Mouse (Mus musculus): ENCODE results near the gene Gm10577.
A peak's percentile ranks its signal among the peaks of the same experiment; 100 is the strongest.

Gm10577 gene

GRCm38 (mm10) chr4:101020596-101020995 lies at the start of gene Gm10577:
Gm10577 (minus strand) TSS chr4:101020696.
- no peak for DNase-seq (ENCODE audit: low spot score)

GRCm38 (mm10) chr4:101069154-101069971 lies 48.9 kb upstream of the Gm10577 start:
- DNase-seq (ENCODE audit: low spot score): peak; percentile 19

- DNase-seq (ENCODE audit: low spot score): peak; percentile 50
Measured at GRCm38 (mm10) chr4:101068786-101069153, 48.3 kb upstream of the Gm10577 start, which contains the start of gene Raver2. Raver2 (plus strand) TSS chr4:101068983.

GRCm38 (mm10) chr4:101066401-101066800 lies 45.9 kb upstream of the Gm10577 start:
- DNase-seq (ENCODE audit: low spot score): no peak

- no peak for DNase-seq (ENCODE audit: low spot score)
Measured at GRCm38 (mm10) chr4:101062146-101062545, 41.6 kb upstream of the Gm10577 start.

- DNase-seq (ENCODE audit: low spot score): no peak
Measured at GRCm38 (mm10) chr4:101046576-101046975, 26.1 kb upstream of the Gm10577 start.

GRCm38 (mm10) chr4:101044149-101044548 lies 23.7 kb upstream of the Gm10577 start:
- DNase-seq (ENCODE audit: low spot score): no peak

GRCm38 (mm10) chr4:101043691-101044090 lies 23.2 kb upstream of the Gm10577 start:
- DNase-seq (ENCODE audit: low spot score): no peak

GRCm38 (mm10) chr4:101037156-101037555 lies 16.7 kb upstream of the Gm10577 start:
- no peak for DNase-seq (ENCODE audit: low spot score)

- no peak for DNase-seq (ENCODE audit: low spot score)
Measured at GRCm38 (mm10) chr4:101035131-101035530, 14.6 kb upstream of the Gm10577 start.

- DNase-seq (ENCODE audit: low spot score): no peak
Measured at GRCm38 (mm10) chr4:101033047-101033446, 12.6 kb upstream of the Gm10577 start.

GRCm38 (mm10) chr4:101027852-101028411 lies 7.4 kb upstream of the Gm10577 start:
- DNase-seq (ENCODE audit: low spot score): no peak

- DNase-seq (ENCODE audit: low spot score): no peak
Measured at GRCm38 (mm10) chr4:101026995-101027394, 6.5 kb upstream of the Gm10577 start.

GRCm38 (mm10) chr4:101026566-101026965 lies 6.1 kb upstream of the Gm10577 start:
- no peak for DNase-seq (ENCODE audit: low spot score)

GRCm38 (mm10) chr4:101017806-101018205 lies 2.7 kb downstream of the Gm10577 start:
- no peak for DNase-seq (ENCODE audit: low spot score)

- no peak for DNase-seq (ENCODE audit: low spot score)
Measured at GRCm38 (mm10) chr4:101009092-101009491, 11.4 kb downstream of the Gm10577 start.

- no peak for DNase-seq (ENCODE audit: low spot score)
Measured at GRCm38 (mm10) chr4:101008362-101008769, 12.1 kb downstream of the Gm10577 start.

- no peak for DNase-seq (ENCODE audit: low spot score)
Measured at GRCm38 (mm10) chr4:101002961-101003360, 17.5 kb downstream of the Gm10577 start.

- DNase-seq (ENCODE audit: low spot score): no peak
Measured at GRCm38 (mm10) chr4:101001073-101001472, 19.4 kb downstream of the Gm10577 start.

- DNase-seq (ENCODE audit: low spot score): no peak
Measured at GRCm38 (mm10) chr4:101000622-101001021, 19.9 kb downstream of the Gm10577 start.

- no peak for DNase-seq (ENCODE audit: low spot score)
Measured at GRCm38 (mm10) chr4:100998906-100999305, 21.6 kb downstream of the Gm10577 start.

GRCm38 (mm10) chr4:100998145-100998544 lies 22.4 kb downstream of the Gm10577 start:
- DNase-seq (ENCODE audit: low spot score): peak; percentile 49

- DNase-seq (ENCODE audit: low spot score): no peak
Measured at GRCm38 (mm10) chr4:100996060-100996651, 24.3 kb downstream of the Gm10577 start.

Data from ovary, postnatal 14 days (tissue).